Mouse (Mus musculus): ENCODE results near the gene Sp8. TPM values are rescaled to one million over a fixed set of nuclear protein-coding genes. Genes with fewer than 3 reads are reported as not detected.

The Sp8 gene
- polyA plus RNA-seq, 1 experiment = not detected

GRCm38 (mm10) chr12:118872673-118873072 lies 26.5 kb downstream of the Sp8 start:
- 60% methylated on average over 8 of the region's 8 CpGs for WGBS
- H3K4me3 ChIP-seq (ENCODE audit: low read depth, low read length) = no peak overlapping the region
- H3K27me3 ChIP-seq (ENCODE audit: control insufficient read depth, insufficient read depth, low read length) = no peaks in the 10 kb centered on the region
- TF ChIP-seq CTCF (IDR thresholded peaks at IDR 0.05; ENCODE audit: extremely low read depth, insufficient read length, insufficient replicate concordance, low read depth, low read length) = no peak
- no peaks in the 10 kb centered on the region for H3K36me3 ChIP-seq (ENCODE audit: control insufficient read depth, insufficient read depth, low read length)
- H3K4me1 ChIP-seq (ENCODE audit: control insufficient read depth, insufficient read depth, insufficient read length, low read length) = no peaks in the 10 kb centered on the region
- H3K27ac ChIP-seq (ENCODE audit: insufficient read depth, low read depth, low read length) = no peak overlapping the region

GRCm38 (mm10) chr12:118882790-118883189 lies 36.7 kb downstream of the Sp8 start:
- Histone ChIP-seq H3K27ac (ENCODE audit: insufficient read depth, low read depth, low read length) (no peak overlapping the region), H3K27me3 (ENCODE audit: control insufficient read depth, insufficient read depth, low read length) (no peaks in the 10 kb centered on the region), H3K36me3 (ENCODE audit: control insufficient read depth, insufficient read depth, low read length) (no peaks in the 10 kb centered on the region)

GRCm38 (mm10) chr12:118887964-118888363 lies 41.8 kb downstream of the Sp8 start:
- 77% methylated on average over 2 of the region's 2 CpGs for WGBS

More at GRCm38 (mm10) chr12:118882790-118883189, 36.7 kb downstream of the Sp8 start:
- Histone ChIP-seq H3K4me1 (ENCODE audit: control insufficient read depth, insufficient read depth, insufficient read length, low read length) (no peaks in the 10 kb centered on the region), H3K4me3 (ENCODE audit: low read depth, low read length) (no peak overlapping the region)
- TF ChIP-seq POLR2A (IDR thresholded peaks at IDR 0.05; ENCODE audit: low read depth, low read length) (no peak), CTCF (IDR thresholded peaks at IDR 0.05; ENCODE audit: extremely low read depth, insufficient read length, insufficient replicate concordance, low read depth, low read length) (no peak)

More at GRCm38 (mm10) chr12:118887964-118888363, 41.8 kb downstream of the Sp8 start:
- Histone ChIP-seq H3K27me3 (ENCODE audit: control insufficient read depth, insufficient read depth, low read length) (no peaks in the 10 kb centered on the region), H3K4me1 (ENCODE audit: control insufficient read depth, insufficient read depth, insufficient read length, low read length) (no peaks in the 10 kb centered on the region), H3K36me3 (ENCODE audit: control insufficient read depth, insufficient read depth, low read length) (no peaks in the 10 kb centered on the region), H3K4me3 (ENCODE audit: low read depth, low read length) (no peak overlapping the region), H3K27ac (ENCODE audit: insufficient read depth, low read depth, low read length) (no peak overlapping the region)
- TF ChIP-seq CTCF (IDR thresholded peaks at IDR 0.05; ENCODE audit: extremely low read depth, insufficient read length, insufficient replicate concordance, low read depth, low read length) (no peak), POLR2A (IDR thresholded peaks at IDR 0.05; ENCODE audit: low read depth, low read length) (no peak)

Other genes with a start within 250 kb of the Sp8 start
- not detected in 2 replicates for gene Abcb5, start 120.1 kb downstream of the Sp8 start, polyA plus RNA-seq (2012; rRNA removed)